Mouse (Mus musculus): ENCODE measurements around the gene Tmem88b.

- no peak for TF ChIP-seq CTCF (IDR thresholded peaks at IDR 0.05)
- no peak for TF ChIP-seq POLR2A (IDR thresholded peaks at IDR 0.05; ENCODE audit: insufficient read depth, low read depth, low read length)
- no peak for TF ChIP-seq EP300 (IDR thresholded peaks at IDR 0.05; ENCODE audit: insufficient read depth, low read depth, low read length)
These were observed 8.9 kb downstream of the Tmem88b start for GRCm38 (mm10) chr4:155776704-155777335.
